Mouse (Mus musculus): ENCODE measurements around the gene Plk2. TPM values are rescaled to one million over a fixed set of nuclear protein-coding genes. Genes with fewer than 3 reads are reported as not detected.

The Plk2 gene
- polyA plus RNA-seq, 1 experiment from 2014 or later: 111 TPM

GRCm38 (mm10) chr13:110369673-110370072 is 25.2 kb upstream of the Plk2 start:
- 100% methylated on average over 1 of the region's 1 CpGs for WGBS
- ATAC-seq (ENCODE audit: insufficient number of reproducible peaks, insufficient read depth, low FRiP score, low read depth): no peak

GRCm38 (mm10) chr13:110382447-110382901 is 12.4 kb upstream of the Plk2 start:
- no peak for ATAC-seq (ENCODE audit: insufficient number of reproducible peaks, insufficient read depth, low FRiP score, low read depth)
- 22% methylated on average over 5 of the region's 5 CpGs for WGBS
- no peaks in the 10 kb centered on the region for H3K27me3 ChIP-seq (ENCODE audit: control insufficient read depth, insufficient read depth, low read length)

More at GRCm38 (mm10) chr13:110369673-110370072, 25.2 kb upstream of the Plk2 start:
- no peak overlapping the region for H3K27ac ChIP-seq (ENCODE audit: low read length)
- H3K4me2 ChIP-seq (replicated peaks; ENCODE audit: low read depth, low read length): no peak overlapping the region
- H3K4me1 ChIP-seq (ENCODE audit: control insufficient read depth, insufficient read depth, low read length): no peaks in the 10 kb centered on the region
- no peaks in the 10 kb centered on the region for H3K27me3 ChIP-seq (ENCODE audit: control insufficient read depth, insufficient read depth, low read length)
- no peaks in the 10 kb centered on the region for H3K36me3 ChIP-seq (ENCODE audit: control insufficient read depth, insufficient read depth, low read length)
- no peak overlapping the region for H3K4me3 ChIP-seq (ENCODE audit: low read depth, low read length)
- no peak overlapping the region for H3K9ac ChIP-seq (replicated peaks; ENCODE audit: low read depth, low read length)
- no peaks in the 10 kb centered on the region for H3K9me3 ChIP-seq (ENCODE audit: control insufficient read depth, low read depth, low read length)

DNA sequence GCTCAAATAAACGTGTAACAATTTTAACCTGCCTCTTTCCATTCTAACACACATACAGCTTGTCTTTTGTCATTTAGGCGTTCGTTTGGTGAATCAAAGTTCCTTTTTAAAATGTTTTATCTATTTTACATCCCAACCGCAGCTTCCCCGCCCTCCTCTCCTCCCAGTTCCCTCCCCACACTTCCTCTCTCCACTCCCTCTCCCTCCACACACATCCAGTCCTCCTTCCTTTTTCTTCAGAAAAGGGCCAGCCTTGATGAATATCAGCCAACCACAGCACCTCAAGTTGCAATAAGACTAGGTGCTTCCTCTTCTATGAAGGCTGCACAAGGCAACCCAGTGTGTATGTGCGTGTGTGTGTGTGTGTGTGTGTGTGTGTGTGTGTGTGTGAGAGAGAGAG is 10.3 kb upstream of the Plk2 start:
- ATAC-seq (ENCODE audit: insufficient number of reproducible peaks, insufficient read depth, low FRiP score, low read depth): no peak
- H3K9ac ChIP-seq (replicated peaks; ENCODE audit: low read depth, low read length): no peak overlapping the region

More at GRCm38 (mm10) chr13:110382447-110382901, 12.4 kb upstream of the Plk2 start:
- no peak overlapping the region for H3K27ac ChIP-seq (ENCODE audit: low read length)
- H3K4me3 ChIP-seq (ENCODE audit: low read depth, low read length): no peak overlapping the region
- no peaks in the 10 kb centered on the region for H3K9me3 ChIP-seq (ENCODE audit: control insufficient read depth, low read depth, low read length)
- no peak overlapping the region for H3K4me2 ChIP-seq (replicated peaks; ENCODE audit: low read depth, low read length)
- H3K9ac ChIP-seq (replicated peaks; ENCODE audit: low read depth, low read length): no peak overlapping the region
- H3K4me1 ChIP-seq (ENCODE audit: control insufficient read depth, insufficient read depth, low read length): no peaks in the 10 kb centered on the region
- no peaks in the 10 kb centered on the region for H3K36me3 ChIP-seq (ENCODE audit: control insufficient read depth, insufficient read depth, low read length)

DNA sequence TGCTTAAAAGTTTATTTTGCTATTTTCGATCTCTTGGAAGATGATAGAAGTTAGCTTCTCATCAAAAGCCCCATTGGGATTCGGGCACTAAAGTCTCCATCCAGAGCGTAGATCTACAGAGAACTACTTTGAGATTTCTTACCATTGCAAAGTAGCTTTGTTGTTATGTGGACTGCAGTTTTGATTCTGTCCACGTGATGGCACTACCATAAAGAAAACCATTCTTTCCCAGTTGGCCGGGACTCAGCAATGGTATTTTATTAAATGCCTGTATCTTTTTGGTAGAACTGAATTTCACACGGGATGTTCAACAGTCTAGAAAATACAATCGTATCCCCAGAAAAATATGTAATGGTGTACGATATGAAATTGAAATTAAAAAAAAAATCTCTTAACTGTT is 2.6 kb upstream of the Plk2 start:
- Histone ChIP-seq H3K27ac (ENCODE audit: low read length) (no peak overlapping the region), H3K4me2 (replicated peaks; ENCODE audit: low read depth, low read length) (no peak overlapping the region), H3K36me3 (ENCODE audit: control insufficient read depth, insufficient read depth, low read length) (no peaks in the 10 kb centered on the region; the same call in 1 of the 2 replicates), H3K4me1 (ENCODE audit: control insufficient read depth, insufficient read depth, low read length) (no peaks in the 10 kb centered on the region), H3K27me3 (ENCODE audit: control insufficient read depth, insufficient read depth, low read length) (no peaks in the 10 kb centered on the region), H3K4me3 (ENCODE audit: low read depth, low read length) (no peak overlapping the region), H3K9me3 (ENCODE audit: control insufficient read depth, low read depth, low read length) (no peaks in the 10 kb centered on the region; the same call in 1 of the 2 replicates), H3K9ac (replicated peaks; ENCODE audit: low read depth, low read length) (no peak overlapping the region)
- 18% methylated on average over 8 of the region's 8 CpGs for WGBS
- ATAC-seq (ENCODE audit: insufficient number of reproducible peaks, insufficient read depth, low FRiP score, low read depth): no peak

More for the DNA sequence above, 10.3 kb upstream of the Plk2 start:
- H3K4me3 ChIP-seq (ENCODE audit: low read depth, low read length): no peak overlapping the region
- H3K9me3 ChIP-seq (ENCODE audit: control insufficient read depth, low read depth, low read length): no peaks in the 10 kb centered on the region
- no peaks in the 10 kb centered on the region for H3K36me3 ChIP-seq (ENCODE audit: control insufficient read depth, insufficient read depth, low read length)
- H3K27ac ChIP-seq (ENCODE audit: low read length): no peak overlapping the region
- H3K4me1 ChIP-seq (ENCODE audit: control insufficient read depth, insufficient read depth, low read length): no peaks in the 10 kb centered on the region
- no peak overlapping the region for H3K4me2 ChIP-seq (replicated peaks; ENCODE audit: low read depth, low read length)
- 73% methylated on average over 6 of the region's 6 CpGs for WGBS
- H3K27me3 ChIP-seq (ENCODE audit: control insufficient read depth, insufficient read depth, low read length): no peaks in the 10 kb centered on the region

DNA sequence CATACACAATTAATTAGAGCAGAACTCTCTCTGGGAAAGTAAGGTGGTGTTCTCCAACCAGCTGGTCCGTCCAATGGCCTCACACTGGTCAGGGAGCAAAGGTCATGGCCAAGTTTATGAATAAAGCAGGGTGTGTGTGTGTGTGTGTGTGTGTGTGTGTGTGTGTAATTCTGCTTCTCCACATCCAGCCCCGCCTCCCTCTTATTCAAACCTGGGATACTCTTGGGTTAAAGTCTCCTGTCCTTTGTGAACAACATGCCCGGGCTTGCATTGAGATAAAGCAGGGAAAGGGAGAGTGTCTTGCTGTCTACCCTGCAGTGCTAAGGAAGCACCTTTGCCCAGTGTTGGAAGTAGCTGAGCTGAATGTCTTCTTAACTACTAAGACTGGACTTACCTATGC is 2.2 kb upstream of the Plk2 start:
- ATAC-seq (ENCODE audit: insufficient number of reproducible peaks, insufficient read depth, low FRiP score, low read depth): no peak
- Histone ChIP-seq H3K9me3 (ENCODE audit: control insufficient read depth, low read depth, low read length) (no peaks in the 10 kb centered on the region; the same call in 1 of the 2 replicates), H3K27me3 (ENCODE audit: control insufficient read depth, insufficient read depth, low read length) (no peaks in the 10 kb centered on the region), H3K9ac (replicated peaks; ENCODE audit: low read depth, low read length) (no peak overlapping the region), H3K4me3 (ENCODE audit: low read depth, low read length) (no peak overlapping the region), H3K36me3 (ENCODE audit: control insufficient read depth, insufficient read depth, low read length) (peaks cover 4% of the 10 kb centered on the region; the same call in 1 of the 2 replicates), H3K4me2 (replicated peaks; ENCODE audit: low read depth, low read length) (no peak overlapping the region), H3K27ac (ENCODE audit: low read length) (no peak overlapping the region), H3K4me1 (ENCODE audit: control insufficient read depth, insufficient read depth, low read length) (0 out of 2 replicates have a peak, but pooled peaks cover 2% of the 10 kb centered on the region)
- WGBS: 35% methylated on average over 3 of the region's 3 CpGs

- ATAC-seq (ENCODE audit: insufficient number of reproducible peaks, insufficient read depth, low FRiP score, low read depth): no peak
- Histone ChIP-seq H3K36me3 (ENCODE audit: control insufficient read depth, insufficient read depth, low read length) (peaks cover 30% of the 10 kb centered on the region), H3K9ac (replicated peaks; ENCODE audit: low read depth, low read length) (peak overlapping the region; percentile 92), H3K4me3 (ENCODE audit: low read depth, low read length) (peak overlapping the region; percentile 79), H3K27me3 (ENCODE audit: control insufficient read depth, insufficient read depth, low read length) (no peaks in the 10 kb centered on the region), H3K4me1 (ENCODE audit: control insufficient read depth, insufficient read depth, low read length) (0 out of 2 replicates have a peak, but pooled peaks cover 7% of the 10 kb centered on the region), H3K9me3 (ENCODE audit: control insufficient read depth, low read depth, low read length) (no peaks in the 10 kb centered on the region), H3K4me2 (replicated peaks; ENCODE audit: low read depth, low read length) (peak overlapping the region; percentile 85), H3K27ac (ENCODE audit: low read length) (peak overlapping the region; percentile 74)
- 1% methylated on average over 39 of the region's 41 CpGs for WGBS
Measured at GRCm38 (mm10) chr13:110395179-110395794, 441 bp downstream of the Plk2 start.

DNA sequence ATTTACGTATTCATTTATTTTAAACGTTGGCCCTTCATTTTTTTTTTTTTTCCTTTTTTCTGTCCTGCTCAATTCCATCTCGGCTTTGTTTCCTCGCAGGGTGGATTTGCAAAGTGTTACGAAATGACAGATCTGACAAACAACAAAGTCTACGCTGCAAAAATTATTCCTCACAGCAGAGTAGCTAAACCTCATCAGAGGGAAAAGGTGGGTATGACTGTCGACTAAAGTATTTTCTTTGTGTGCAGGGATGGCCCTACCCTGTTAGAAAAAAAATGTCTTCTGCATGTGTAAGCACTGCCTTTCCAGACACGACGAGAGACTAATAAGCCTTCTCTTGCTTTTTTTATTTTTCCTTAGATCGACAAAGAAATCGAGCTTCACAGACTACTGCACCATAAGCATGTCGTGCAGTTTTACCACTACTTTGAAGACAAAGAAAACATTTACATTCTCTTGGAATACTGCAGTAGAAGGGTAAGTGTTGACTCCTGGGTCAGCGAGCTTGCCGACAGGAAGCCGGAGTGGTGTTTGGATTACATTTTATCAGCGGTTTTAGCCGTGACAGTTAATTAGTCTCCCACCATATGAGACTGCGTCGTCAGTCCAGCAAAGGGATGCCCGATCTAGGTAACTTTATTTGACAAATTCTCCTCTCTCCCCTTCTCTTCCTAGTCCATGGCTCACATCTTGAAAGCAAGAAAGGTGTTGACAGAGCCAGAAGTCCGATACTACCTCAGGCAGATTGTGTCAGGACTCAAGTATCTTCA is 1.3 kb downstream of the Plk2 start:
- H3K4me1 ChIP-seq (ENCODE audit: control insufficient read depth, insufficient read depth, low read length): 0 out of 2 replicates have a peak, but pooled peaks cover 7% of the 10 kb centered on the region
- peak overlapping the region; percentile 92 for H3K9ac ChIP-seq (replicated peaks; ENCODE audit: low read depth, low read length)
- H3K27ac ChIP-seq (ENCODE audit: low read length): peak overlapping the region; percentile 74
- no peak for ATAC-seq (ENCODE audit: insufficient number of reproducible peaks, insufficient read depth, low FRiP score, low read depth)
- H3K9me3 ChIP-seq (ENCODE audit: control insufficient read depth, low read depth, low read length): no peaks in the 10 kb centered on the region
- WGBS: 2% methylated on average over 21 of the region's 21 CpGs
- peak overlapping the region; percentile 85 for H3K4me2 ChIP-seq (replicated peaks; ENCODE audit: low read depth, low read length)
- peak overlapping the region; percentile 79 for H3K4me3 ChIP-seq (ENCODE audit: low read depth, low read length)
- H3K27me3 ChIP-seq (ENCODE audit: control insufficient read depth, insufficient read depth, low read length): no peaks in the 10 kb centered on the region
- peaks cover 38% of the 10 kb centered on the region for H3K36me3 ChIP-seq (ENCODE audit: control insufficient read depth, insufficient read depth, low read length)

- no peak for ATAC-seq (ENCODE audit: insufficient number of reproducible peaks, insufficient read depth, low FRiP score, low read depth)
- Histone ChIP-seq H3K4me2 (replicated peaks; ENCODE audit: low read depth, low read length) (peak overlapping the region; percentile 26; the same call in 1 of the 2 replicates), H3K9me3 (ENCODE audit: control insufficient read depth, low read depth, low read length) (no peaks in the 10 kb centered on the region), H3K4me1 (ENCODE audit: control insufficient read depth, insufficient read depth, low read length) (0 out of 2 replicates have a peak, but pooled peaks cover 7% of the 10 kb centered on the region), H3K27ac (ENCODE audit: low read length) (no peak overlapping the region), H3K36me3 (ENCODE audit: control insufficient read depth, insufficient read depth, low read length) (peaks cover 39% of the 10 kb centered on the region), H3K4me3 (ENCODE audit: low read depth, low read length) (peak overlapping the region; percentile 22), H3K9ac (replicated peaks; ENCODE audit: low read depth, low read length) (no peak overlapping the region), H3K27me3 (ENCODE audit: control insufficient read depth, insufficient read depth, low read length) (no peaks in the 10 kb centered on the region)
- 75% methylated on average over 8 of the region's 8 CpGs for WGBS
Measured at GRCm38 (mm10) chr13:110397750-110398149, 2.9 kb downstream of the Plk2 start.

Data from stomach, embryonic 14.5 days (tissue).